Mouse (Mus musculus): Measurements from ENCODE around the gene Capn2. TPM values are rescaled to one million over a fixed set of nuclear protein-coding genes. Genes with fewer than 3 reads are reported as not detected.

Gene Capn2
- total and polyA plus RNA-seq, 3 experiments = 10.6 to 19.3 TPM; not detected in 1

- TF ChIP-seq UBTF (IDR thresholded peaks at IDR 0.05; ENCODE audit: borderline replicate concordance, insufficient read depth, low read depth, low read length) (0 out of 2 replicates have a peak, but pooled peaks have one; percentile 46), HCFC1 (IDR thresholded peaks at IDR 0.05; ENCODE audit: low read depth, low read length) (0 out of 2 replicates have a peak, but pooled peaks have one; percentile 20), POLR2A (IDR thresholded peaks at IDR 0.05; ENCODE audit: control insufficient read depth in 1 of 2, insufficient read depth in 1 of 2, low read depth in 1 of 2, low read length in 2 of 2, poor library complexity in 1 of 2) (peak in 1 of 2 experiments; percentile 55; a peak in 2 of 4 replicates), NELFE (IDR thresholded peaks at IDR 0.05; ENCODE audit: low read depth, low read length) (peak; percentile 34; the same call in 1 of the 2 replicates), KAT2A (conservative IDR thresholded peaks at IDR 0.05; ENCODE audit: low read depth, low read length) (no peak), EP300 (IDR thresholded peaks at IDR 0.05; ENCODE audit: low read depth in 1 of 2, low read length in 2 of 2) (peak; percentile 7 to 47; a peak in 2 of 4 replicates), POLR2AphosphoS5 (IDR thresholded peaks at IDR 0.05; ENCODE audit: borderline replicate concordance, low read depth, low read length) (no peak), JUND (IDR thresholded peaks at IDR 0.05; ENCODE audit: low read depth, low read length) (no peak), GATA1 (IDR thresholded peaks at IDR 0.05; ENCODE audit: low read depth, low read length) (no peak), BHLHE40 (IDR thresholded peaks at IDR 0.05; ENCODE audit: borderline replicate concordance, low read depth, low read length) (no peak), RAD21 (IDR thresholded peaks at IDR 0.05; ENCODE audit: low read depth, low read length) (no peak), TAL1 (IDR thresholded peaks at IDR 0.05; ENCODE audit: low read length) (no peak), MAFK (IDR thresholded peaks at IDR 0.05; ENCODE audit: borderline replicate concordance, low read depth, low read length) (no peak), MXI1 (IDR thresholded peaks at IDR 0.05; ENCODE audit: low read depth, low read length) (0 out of 2 replicates have a peak, but pooled peaks have one; percentile 11), TCF12 (IDR thresholded peaks at IDR 0.05; ENCODE audit: low read depth, low read length) (0 out of 2 replicates have a peak, but pooled peaks have one; percentile 7), ETS1 (IDR thresholded peaks at IDR 0.05; ENCODE audit: low read depth, low read length) (peak; percentile 57), SMC3 (IDR thresholded peaks at IDR 0.05; ENCODE audit: low read depth, low read length) (no peak), ZNF384 (IDR thresholded peaks at IDR 0.05; ENCODE audit: low read depth, low read length) (no peak), MYC (IDR thresholded peaks at IDR 0.05; ENCODE audit: low read depth, low read length) (peak; percentile 13; the same call in 1 of the 2 replicates), ELF1 (IDR thresholded peaks at IDR 0.05; ENCODE audit: low read depth, low read length) (no peak), MAX (IDR thresholded peaks at IDR 0.05; ENCODE audit: low read length) (no peak), TBP (IDR thresholded peaks at IDR 0.05; ENCODE audit: low read depth, low read length) (peak; percentile 76), E2F4 (IDR thresholded peaks at IDR 0.05; ENCODE audit: borderline replicate concordance, low read depth, low read length) (no peak), MYB (IDR thresholded peaks at IDR 0.05; ENCODE audit: low read depth, low read length) (no peak), CHD1 (IDR thresholded peaks at IDR 0.05; ENCODE audit: low read depth, low read length) (no peak), ZC3H11A (IDR thresholded peaks at IDR 0.05; ENCODE audit: low read depth, low read length) (no peak), CTCF (IDR thresholded peaks at IDR 0.05 in 2 of 3, conservative IDR thresholded peaks at IDR 0.05 in 1 of 3; ENCODE audit: control insufficient read depth in 1 of 3, insufficient read depth in 1 of 3, low read depth in 2 of 3, low read length in 3 of 3, poor library complexity in 1 of 3, severe bottlenecking in 1 of 3) (no peak), SIN3A (IDR thresholded peaks at IDR 0.05; ENCODE audit: low read length) (peak; percentile 9; the same call in 1 of the 2 replicates), CHD2 (IDR thresholded peaks at IDR 0.05; ENCODE audit: low read length) (no peak)
- Histone ChIP-seq H3K9me3 (replicated peaks; ENCODE audit: insufficient read depth, low read length) (no peaks in the 10 kb centered on the region), H3K27ac (ENCODE audit: control insufficient read depth, low read depth, low read length) (peak overlapping the region; percentile 77), H3K27me3 (ENCODE audit: control insufficient read depth in 1 of 2, insufficient read depth in 2 of 2, low read length in 2 of 2) (no peaks in the 10 kb centered on the region), H3K36me3 (ENCODE audit: control insufficient read depth in 1 of 2, insufficient read depth in 2 of 2, low read length in 2 of 2) (peaks cover 0 to 2% of the 10 kb centered on the region in 2 experiments; a peak in 2 of 4 replicates), H3K4me1 (ENCODE audit: control insufficient read depth in 1 of 2, insufficient read depth in 2 of 2, low read length in 2 of 2) (peaks cover 0 to 24% of the 10 kb centered on the region in 2 experiments; a peak in 2 of 4 replicates), H3K4me3 (ENCODE audit: control insufficient read depth in 1 of 2, insufficient read depth in 1 of 2, low read depth in 2 of 2, low read length in 2 of 2) (peak overlapping the region; percentile 42 to 54), H3K9ac (ENCODE audit: control insufficient read depth, low read depth, low read length, poor library complexity, severe bottlenecking) (peak overlapping the region; percentile 63), H3K79me2 (ENCODE audit: control insufficient read depth, insufficient read depth, low read length, poor library complexity) (no peaks in the 10 kb centered on the region)
- DNase-seq (ENCODE audit: low read depth, low spot score) = peak; percentile 88
These were observed 10.8 kb upstream of the Capn2 start for GRCm38 (mm10) chr1:182527921-182528858.

Data from MEL (cell line).